Mouse (Mus musculus) megakaryocyte, embryonic 14.5 days (primary cell): ENCODE measurements at regions not wholly inside any gene's neighbourhood (a gene's known extent, or its start where the extent isn't known, plus 50 kb on each side); places are given as distances from the start of the nearest gene placed in this dataset.

Experiments used
- FLI1 ChIP-seq: IDR thresholded peaks from 2 replicates; pipeline ENCODE4 v1.6.1; 2012; ENCODE audit warnings: low read length, inconsistent platforms, mixed read lengths
- GATA1 ChIP-seq: IDR thresholded peaks from 3 replicates; pipeline ENCODE4 v1.6.1; 2012; ENCODE audit warnings: mixed read lengths, low read length, inconsistent platforms, borderline replicate concordance

GRCm38 (mm10) chr2:101080231-101080630 lies 544.3 kb upstream of the Rag2 start:
- TF ChIP-seq FLI1: no peak
- no peak for TF ChIP-seq GATA1
